Mouse (Mus musculus) E14TG2a.4 (cell line): Measurements from ENCODE around the gene Mrps6.

Experiments used
- H3K27me3 ChIP-seq: 2 replicates; pipeline ENCODE4 v1.6.1; 2014; ENCODE audit warnings: low read length, control low read depth; ENCODE audit not compliant: insufficient read depth
- H3K36me3 ChIP-seq: 2 replicates; pipeline ENCODE4 v1.6.1; 2014; ENCODE audit warnings: low read length, control low read depth; ENCODE audit not compliant: insufficient read depth
- H3K4me1 ChIP-seq: replicated peaks from 2 replicates; pipeline ENCODE4 v1.6.1; 2014; ENCODE audit warnings: low read depth, low read length, control low read depth
- H3K4me3 ChIP-seq: replicated peaks from 2 replicates; pipeline ENCODE4 v1.5.1; 2014; ENCODE audit warnings: mild to moderate bottlenecking, low read length
- H3K9me3 ChIP-seq: 2 replicates; pipeline ENCODE4 v1.6.1; 2014; ENCODE audit warnings: low read length, control low read depth
- CTCF ChIP-seq: conservative IDR thresholded peaks from 2 replicates; pipeline ENCODE4 v1.5.1; 2014; ENCODE audit warnings: low read length
- NANOG ChIP-seq: IDR thresholded peaks from 2 replicates; pipeline ENCODE4 v1.6.1; 2014; ENCODE audit warnings: borderline replicate concordance, low read length, mixed read lengths
- POU5F1 ChIP-seq: IDR thresholded peaks from 2 replicates; pipeline ENCODE4 v1.6.1; 2014; ENCODE audit warnings: low read length, borderline replicate concordance

Mrps6 gene

GRCm38 (mm10) chr16:92127226-92127625, 69.2 kb downstream of the Mrps6 start:
- no peaks in the 10 kb centered on the region for H3K36me3 ChIP-seq
- no peak for TF ChIP-seq POU5F1
- TF ChIP-seq NANOG: no peak
- TF ChIP-seq CTCF: no peak
- H3K4me3 ChIP-seq: no peak overlapping the region
- no peaks in the 10 kb centered on the region for H3K27me3 ChIP-seq
- H3K4me1 ChIP-seq: peaks cover 19% of the 10 kb centered on the region
- H3K9me3 ChIP-seq: no peaks in the 10 kb centered on the region

GRCm38 (mm10) chr16:92127666-92128065, 69.6 kb downstream of the Mrps6 start:
- Histone ChIP-seq H3K9me3 (no peaks in the 10 kb centered on the region), H3K4me3 (no peak overlapping the region), H3K4me1 (peaks cover 19% of the 10 kb centered on the region), H3K36me3 (no peaks in the 10 kb centered on the region), H3K27me3 (0 out of 2 replicates have a peak, but pooled peaks cover 3% of the 10 kb centered on the region)
- TF ChIP-seq NANOG (no peak), POU5F1 (no peak), CTCF (no peak)

GRCm38 (mm10) chr16:92129843-92130242, 71.8 kb downstream of the Mrps6 start:
- no peak for TF ChIP-seq NANOG
- no peak for TF ChIP-seq CTCF
- no peak for TF ChIP-seq POU5F1
- H3K27me3 ChIP-seq: 0 out of 2 replicates have a peak, but pooled peaks cover 4% of the 10 kb centered on the region
- no peaks in the 10 kb centered on the region for H3K9me3 ChIP-seq
- peaks cover 19% of the 10 kb centered on the region for H3K4me1 ChIP-seq
- H3K4me3 ChIP-seq: no peak overlapping the region
- no peaks in the 10 kb centered on the region for H3K36me3 ChIP-seq

DNA sequence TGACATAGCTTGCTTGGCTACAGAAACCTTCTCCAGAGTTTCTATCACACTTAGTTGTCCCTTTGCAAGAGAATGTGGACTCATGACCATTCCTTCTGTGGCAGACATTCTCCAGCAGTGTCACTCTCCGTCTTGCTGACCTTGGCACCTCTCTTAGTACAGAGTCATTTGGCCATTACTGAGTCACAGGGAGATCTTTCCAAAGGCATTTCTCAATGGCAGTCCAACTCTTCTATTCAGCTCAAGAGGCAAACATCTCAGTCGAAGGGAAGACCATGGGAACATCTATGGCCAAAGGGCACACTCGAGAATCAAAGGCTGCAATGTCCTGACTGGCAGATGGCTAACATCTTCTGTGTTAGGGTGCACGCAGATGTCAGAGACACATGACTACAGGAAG, 74.4 kb downstream of the Mrps6 start:
- H3K9me3 ChIP-seq: no peaks in the 10 kb centered on the region
- no peak overlapping the region for H3K4me3 ChIP-seq
- no peaks in the 10 kb centered on the region for H3K36me3 ChIP-seq
- peaks cover 10% of the 10 kb centered on the region for H3K4me1 ChIP-seq
- 0 out of 2 replicates have a peak, but pooled peaks cover 4% of the 10 kb centered on the region for H3K27me3 ChIP-seq
- TF ChIP-seq CTCF (no peak), POU5F1 (no peak), NANOG (no peak)

GRCm38 (mm10) chr16:92134148-92134764, 76.2 kb downstream of the Mrps6 start:
- H3K36me3 ChIP-seq: no peaks in the 10 kb centered on the region
- H3K9me3 ChIP-seq: no peaks in the 10 kb centered on the region
- peaks cover 9% of the 10 kb centered on the region for H3K4me1 ChIP-seq
- no peak overlapping the region for H3K4me3 ChIP-seq
- 0 out of 2 replicates have a peak, but pooled peaks cover 4% of the 10 kb centered on the region for H3K27me3 ChIP-seq
- TF ChIP-seq POU5F1 (no peak), CTCF (no peak), NANOG (no peak)

- H3K27me3 ChIP-seq: 0 out of 2 replicates have a peak, but pooled peaks cover 4% of the 10 kb centered on the region
- H3K9me3 ChIP-seq: no peaks in the 10 kb centered on the region
- TF ChIP-seq POU5F1 (no peak), CTCF (peak; percentile 20)
- H3K4me1 ChIP-seq: peaks cover 19% of the 10 kb centered on the region
- no peaks in the 10 kb centered on the region for H3K36me3 ChIP-seq
- H3K4me3 ChIP-seq: no peak overlapping the region
Measured at GRCm38 (mm10) chr16:92136275-92136674, 78.2 kb downstream of the Mrps6 start.

- Histone ChIP-seq H3K9me3 (no peaks in the 10 kb centered on the region), H3K27me3 (no peaks in the 10 kb centered on the region; the same call in 1 of the 2 replicates), H3K4me1 (peaks cover 11% of the 10 kb centered on the region), H3K4me3 (no peak overlapping the region), H3K36me3 (no peaks in the 10 kb centered on the region)
- TF ChIP-seq NANOG (no peak), CTCF (no peak), POU5F1 (no peak)
Measured at GRCm38 (mm10) chr16:92139386-92140261, 81.6 kb downstream of the Mrps6 start.

- TF ChIP-seq NANOG (no peak), CTCF (no peak), POU5F1 (no peak)
- Histone ChIP-seq H3K4me3 (no peak overlapping the region), H3K27me3 (no peaks in the 10 kb centered on the region; the same call in 1 of the 2 replicates), H3K36me3 (no peaks in the 10 kb centered on the region), H3K9me3 (no peaks in the 10 kb centered on the region), H3K4me1 (peaks cover 11% of the 10 kb centered on the region)
Measured at GRCm38 (mm10) chr16:92140328-92140727, 82.3 kb downstream of the Mrps6 start.

DNA sequence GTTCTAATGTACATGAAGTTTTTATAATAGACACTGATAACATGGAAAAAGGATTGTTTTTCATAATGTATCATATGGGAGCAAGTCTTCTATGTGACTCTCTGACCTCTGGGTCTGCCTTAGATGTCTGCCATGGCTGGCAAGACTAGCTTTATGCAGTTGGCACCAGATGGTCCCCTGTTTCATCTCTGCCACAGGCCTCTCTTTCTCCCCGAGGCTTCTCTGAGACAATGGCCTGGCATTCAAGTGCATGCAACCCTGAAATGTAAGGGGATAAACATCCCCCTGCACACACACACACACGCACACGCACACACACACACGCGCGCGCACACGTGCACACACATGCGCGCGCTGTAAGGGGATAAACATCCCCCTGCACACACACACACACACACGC, 83.0 kb downstream of the Mrps6 start:
- TF ChIP-seq CTCF (no peak), POU5F1 (no peak), NANOG (no peak)
- Histone ChIP-seq H3K4me3 (no peak overlapping the region), H3K4me1 (peaks cover 11% of the 10 kb centered on the region), H3K9me3 (no peaks in the 10 kb centered on the region), H3K27me3 (no peaks in the 10 kb centered on the region; the same call in 1 of the 2 replicates), H3K36me3 (no peaks in the 10 kb centered on the region)
